In genomic region chr9:106258990-106259389, GRCm38 (mm10) we compare ENCODE assay signal across 33 mouse cellular contexts. TPM values are rescaled to one million over a fixed set of nuclear protein-coding genes. Genes with fewer than 3 reads are reported as not detected.
A peak's percentile ranks its signal among the peaks of the same experiment; 100 is the strongest.
DNase-seq lines count a peak whose midpoint lies in the region; ATAC-seq and TF ChIP-seq lines count a peak whose summit lies in the region.
"Had no signal": no experiment of that assay in that cellular context is flagged by ENCODE, and none has a peak within 500 bp of the region (broad histone marks: within the 10 kb centered on the region; RNA-seq: fewer than 3 reads in every experiment).

No protein-coding gene starts in this region.

- H3K36me3 ChIP-seq in lung, postnatal 0 days (ENCODE audit: insufficient read depth, low read length), result no peaks in the 10 kb centered on the region
- H3K36me3 ChIP-seq in kidney, embryonic 16.5 days (ENCODE audit: insufficient read depth, low read length), result no peaks in the 10 kb centered on the region
- H3K36me3 ChIP-seq: heart, embryonic 12.5 days; limb, embryonic 15.5 days; lung, embryonic 15.5 days; midbrain, embryonic 13.5 days; neural tube, embryonic 13.5 days had no signal

- no peak overlapping the region for H3K4me3 ChIP-seq in lung, postnatal 0 days (ENCODE audit: low read depth, low read length)
- no peak overlapping the region for H3K4me3 ChIP-seq in kidney, embryonic 16.5 days (ENCODE audit: low read length)
- H3K4me3 ChIP-seq: forebrain, embryonic 13.5 days; heart, embryonic 12.5 days; left cerebral cortex, adult 2 months; limb, embryonic 15.5 days; lung, embryonic 15.5 days; megakaryocyte, embryonic 14.5 days; midbrain, embryonic 13.5 days; neural tube, embryonic 13.5 days had no signal

- 48% methylated on average over 5 of the region's 5 CpGs for WGBS in lung, postnatal 0 days
- 75% methylated on average over 5 of the region's 5 CpGs for WGBS in kidney, embryonic 16.5 days

- H3K27me3 ChIP-seq in lung, postnatal 0 days (replicated peaks; ENCODE audit: insufficient read depth, low read length), result no peaks in the 10 kb centered on the region
- no peaks in the 10 kb centered on the region for H3K27me3 ChIP-seq in kidney, embryonic 16.5 days (ENCODE audit: insufficient read depth, low read length)
- H3K27me3 ChIP-seq: forebrain, embryonic 13.5 days; heart, embryonic 12.5 days; limb, embryonic 15.5 days; lung, embryonic 15.5 days; midbrain, embryonic 13.5 days; neural tube, embryonic 13.5 days had no signal

- peaks cover 3% of the 10 kb centered on the region; the same call in 1 of the 2 replicates for H3K4me1 ChIP-seq in lung, postnatal 0 days (ENCODE audit: insufficient read depth, low read depth, low read length)
- no peaks in the 10 kb centered on the region for H3K4me1 ChIP-seq in kidney, embryonic 16.5 days (ENCODE audit: insufficient read depth, low read length)
- H3K4me1 ChIP-seq: forebrain, embryonic 13.5 days; heart, embryonic 12.5 days; limb, embryonic 15.5 days; midbrain, embryonic 13.5 days; neural tube, embryonic 13.5 days had no signal

- no peak for TF ChIP-seq CTCF in lung, postnatal 0 days (IDR thresholded peaks at IDR 0.05)

- H3K27ac ChIP-seq in lung, postnatal 0 days (ENCODE audit: low read length), result 0 out of 2 replicates have a peak overlapping the region, but pooled peaks have one; percentile 20
- H3K27ac ChIP-seq in kidney, embryonic 16.5 days (ENCODE audit: low read length), result no peak overlapping the region
- H3K27ac ChIP-seq: forebrain, embryonic 13.5 days; hindbrain, embryonic 14.5 days; left cerebral cortex, adult 2 months; limb, embryonic 15.5 days; liver, embryonic 14.5 days; lung, embryonic 15.5 days; midbrain, embryonic 13.5 days; neural tube, embryonic 13.5 days; stomach, postnatal 0 days had no signal

- peak; percentile 41; the same call in 1 of the 2 replicates for ATAC-seq in lung, postnatal 0 days
- ATAC-seq in granulocyte monocyte progenitor cell, adult 5-6 weeks (replicated peaks; ENCODE audit: poor library complexity, severe bottlenecking), result peak; percentile 66
- ATAC-seq in kidney, embryonic 16.5 days (ENCODE audit: low FRiP score, low TSS enrichment), result no peak
- ATAC-seq: forebrain, embryonic 13.5 days; intestine, postnatal 0 days; midbrain, embryonic 13.5 days had no signal

- 0 out of 2 replicates have a peak, but pooled peaks have one; percentile 10 for TF ChIP-seq EP300 in lung, postnatal 0 days (IDR thresholded peaks at IDR 0.05)

- no peak overlapping the region for H3K9ac ChIP-seq in lung, postnatal 0 days (replicated peaks; ENCODE audit: low read depth)
- H3K9ac ChIP-seq in kidney, embryonic 16.5 days (replicated peaks; ENCODE audit: low read length), result no peak overlapping the region
- H3K9ac ChIP-seq: forebrain, embryonic 13.5 days; heart, embryonic 12.5 days; hindbrain, embryonic 14.5 days; limb, embryonic 15.5 days; liver, embryonic 14.5 days; lung, embryonic 15.5 days; midbrain, embryonic 13.5 days; neural tube, embryonic 13.5 days had no signal

- DNase-seq in lung, postnatal 0 days (ENCODE audit: low spot score), result peak; percentile 36
- no peak for DNase-seq in lung, postnatal 14 days
- peak; percentile 56 for DNase-seq in R1 (ENCODE audit: low read depth, low spot score)
- no peak for DNase-seq in ovary, postnatal 14 days (ENCODE audit: low spot score)
- DNase-seq in cerebellum, adult 18-20 months, result no peak
- DNase-seq: adrenal gland, adult 2 months; adrenal gland, postnatal 36 days; cerebellum, adult 8-10 months; cerebellum, postnatal 25 days; gastrocnemius, postnatal 14 days; heart, adult 18-20 months; heart, postnatal 4 days; kidney, adult 9 months; kidney, postnatal 25 days; spleen, adult 18-20 months; thymus, adult 18-20 months; thymus, postnatal 25 days had no signal

- H3K4me2 ChIP-seq in lung, postnatal 0 days (replicated peaks; ENCODE audit: low read depth, low read length), result no peak overlapping the region
- no peak overlapping the region for H3K4me2 ChIP-seq in kidney, embryonic 16.5 days (replicated peaks; ENCODE audit: low read depth, low read length)
- H3K4me2 ChIP-seq: forebrain, embryonic 13.5 days; heart, embryonic 12.5 days; hindbrain, embryonic 14.5 days; limb, embryonic 15.5 days; lung, embryonic 15.5 days; midbrain, embryonic 13.5 days; neural tube, embryonic 13.5 days had no signal

- no peaks in the 10 kb centered on the region for H3K9me3 ChIP-seq in lung, postnatal 0 days (ENCODE audit: low read length)
- H3K9me3 ChIP-seq in kidney, embryonic 16.5 days (ENCODE audit: low read length), result no peaks in the 10 kb centered on the region
- H3K9me3 ChIP-seq: forebrain, embryonic 13.5 days; heart, embryonic 12.5 days; limb, embryonic 15.5 days; lung, embryonic 15.5 days; megakaryocyte, embryonic 14.5 days; midbrain, embryonic 13.5 days; neural tube, embryonic 13.5 days had no signal

RNA-seq across cellular contexts. Expression of gene Alas1, which starts 10.5 kb away (rescaled TPM):
- 292 and 310 TPM in 2 replicates for polyA plus RNA-seq in lung, postnatal 0 days (2015; fragmentation: Nextera tagmentation; extraction: Ambion mirVana)
- total RNA-seq in granulocyte monocyte progenitor cell, adult 5-6 weeks (2014; fragmentation: Nextera tagmentation), result 613 and 665 TPM in 2 replicates
- 822 and 987 TPM in 2 replicates for total RNA-seq in granulocyte monocyte progenitor cell, adult 5-6 weeks (2017)
- polyA plus RNA-seq in kidney, embryonic 16.5 days (2015; fragmentation: Nextera tagmentation; extraction: Ambion mirVana), result 122 and 128 TPM in 2 replicates

RNA-seq across cellular contexts. Expression of gene Poc1a, which starts 21.9 kb away (rescaled TPM):
- polyA plus RNA-seq in lung, postnatal 0 days (2015; fragmentation: Nextera tagmentation; extraction: Ambion mirVana), result 9.7 and 9.9 TPM in 2 replicates
- 42.4 and 49.8 TPM in 2 replicates for total RNA-seq in granulocyte monocyte progenitor cell, adult 5-6 weeks (2014; fragmentation: Nextera tagmentation)
- total RNA-seq in granulocyte monocyte progenitor cell, adult 5-6 weeks (2017), result 20.4 and 30.3 TPM in 2 replicates
- 28.4 and 29.2 TPM in 2 replicates for polyA plus RNA-seq in kidney, embryonic 16.5 days (2015; fragmentation: Nextera tagmentation; extraction: Ambion mirVana)

RNA-seq across cellular contexts. Expression of gene Tlr9, which starts 36.6 kb away (rescaled TPM):
- 0.12 and 0.15 TPM in 2 replicates for polyA plus RNA-seq in lung, postnatal 0 days (2015; fragmentation: Nextera tagmentation; extraction: Ambion mirVana)
- total RNA-seq in granulocyte monocyte progenitor cell, adult 5-6 weeks (2014; fragmentation: Nextera tagmentation), result 1.7 and 2.3 TPM in 2 replicates
- total RNA-seq in granulocyte monocyte progenitor cell, adult 5-6 weeks (2017), result 0.30 and 0.46 TPM in 2 replicates
- polyA plus RNA-seq in kidney, embryonic 16.5 days (2015; fragmentation: Nextera tagmentation; extraction: Ambion mirVana), result 0.07 TPM in 1 of 2 replicates, not detected in the other
- polyA plus RNA-seq: C2C12; embryonic facial prominence, embryonic 11.5 days; forebrain, embryonic 13.5 days; heart, embryonic 12.5 days; lung, embryonic 15.5 days; midbrain, embryonic 13.5 days; neural tube, embryonic 13.5 days had no signal

RNA-seq across cellular contexts. Expression of gene Twf2, which starts 56.1 kb away (rescaled TPM):
- 64.2 and 64.6 TPM in 2 replicates for polyA plus RNA-seq in lung, postnatal 0 days (2015; fragmentation: Nextera tagmentation; extraction: Ambion mirVana)
- total RNA-seq in granulocyte monocyte progenitor cell, adult 5-6 weeks (2014; fragmentation: Nextera tagmentation), result 79.7 and 84.8 TPM in 2 replicates
- 81.4 and 87.5 TPM in 2 replicates for total RNA-seq in granulocyte monocyte progenitor cell, adult 5-6 weeks (2017)
- polyA plus RNA-seq in kidney, embryonic 16.5 days (2015; fragmentation: Nextera tagmentation; extraction: Ambion mirVana), result 72.7 and 75.5 TPM in 2 replicates

RNA-seq across cellular contexts. Expression of gene Ppm1m, which starts 59.4 kb away (rescaled TPM):
- 33.4 and 37.2 TPM in 2 replicates for polyA plus RNA-seq in lung, postnatal 0 days (2015; fragmentation: Nextera tagmentation; extraction: Ambion mirVana)
- 34.1 and 42.6 TPM in 2 replicates for total RNA-seq in granulocyte monocyte progenitor cell, adult 5-6 weeks (2014; fragmentation: Nextera tagmentation)
- total RNA-seq in granulocyte monocyte progenitor cell, adult 5-6 weeks (2017), result 12.5 and 23.4 TPM in 2 replicates
- polyA plus RNA-seq in kidney, embryonic 16.5 days (2015; fragmentation: Nextera tagmentation; extraction: Ambion mirVana), result 56.8 and 58.8 TPM in 2 replicates

Comparison
In these comparisons a context has a peak if more than half of its experiments do, and no peak if none do; other contexts are left out.
1. DNase-seq: peak in lung, postnatal 0 days (single experiment) and R1 (single experiment); none in lung, postnatal 14 days (single experiment), ovary, postnatal 14 days (single experiment) and cerebellum, adult 18-20 months (0 of 2).